Mouse (Mus musculus) large intestine, adult 2 months (tissue): ENCODE data around the gene Lmln. TPM values are rescaled to one million over a fixed set of nuclear protein-coding genes. Genes with fewer than 3 reads are reported as not detected.
"Not testable (repeated sequence)": the region's sequence is repeated elsewhere in the genome, so short reads cannot be mapped to it uniquely, and the experiment has no call there.

ENCODE experiments used
- DNase-seq: peaks from one replicate; pipeline ENCODE4 v3.0.0-alpha.2; 2012; ENCODE audit warnings: low read depth, low spot score
- WGBS: fragments of 180-500 bp; shearing (Covaris S2); methylation state at CpG from one replicate; pipeline ENCODE4 v1.1.7; 2018; 5-methylcytosine and 5-hydroxymethylcytosine counted together
- polyA plus RNA-seq: library from polyadenylated mRNA; depleted of rRNA; stranded (reverse); fragments of >200 nt; gene quantifications from 2 replicates; pipeline ENCODE4 v1.2.3, GENCODE M21; 2012

Lmln gene
- polyA plus RNA-seq, 1 experiment: 1.0 TPM

DNA sequence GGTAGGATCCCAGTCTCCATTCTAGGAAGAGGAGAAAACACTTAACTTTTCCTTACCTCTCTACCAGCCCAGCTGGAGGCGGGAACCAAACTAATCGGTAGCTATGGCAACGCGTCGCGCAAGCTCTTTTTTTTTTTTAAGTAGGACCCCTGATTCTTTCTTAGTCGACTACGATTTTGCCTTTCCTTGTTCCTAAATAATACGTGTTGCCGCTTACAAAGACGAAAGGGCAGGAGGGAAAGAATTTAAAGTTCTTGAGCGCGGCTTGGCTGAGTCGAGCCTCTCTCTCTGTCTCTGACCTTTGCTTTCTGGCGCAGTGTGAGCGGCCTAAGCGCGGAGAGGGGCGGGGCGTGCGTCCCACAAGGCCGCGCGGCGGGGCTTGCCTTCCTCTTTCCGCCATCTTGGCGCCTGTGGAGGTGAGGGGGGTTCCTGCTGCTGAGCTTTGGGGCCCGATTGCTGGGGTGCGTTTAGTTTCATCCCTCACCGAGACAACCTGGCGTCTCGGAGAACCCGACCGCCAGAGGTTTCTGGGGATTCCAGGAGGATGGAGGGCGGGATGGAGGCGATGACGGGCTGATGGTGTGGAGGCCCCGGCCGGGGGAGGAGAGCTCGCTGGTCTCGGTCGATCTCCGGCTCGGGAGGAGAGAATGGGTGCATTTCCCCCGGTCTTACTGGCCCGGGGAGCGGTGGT, 6.1 kb upstream of the Lmln start, which contains the start of the genes Iqcg and Rpl35a:
Iqcg (minus strand) TSS at position 124 of the 691 bp plus-strand sequence.
Rpl35a (plus strand) TSS at position 359 of the 691 bp plus-strand sequence.
- DNase-seq: peak; percentile 78
- WGBS: under 1% methylated on average over 47 of the region's 47 CpGs

DNA sequence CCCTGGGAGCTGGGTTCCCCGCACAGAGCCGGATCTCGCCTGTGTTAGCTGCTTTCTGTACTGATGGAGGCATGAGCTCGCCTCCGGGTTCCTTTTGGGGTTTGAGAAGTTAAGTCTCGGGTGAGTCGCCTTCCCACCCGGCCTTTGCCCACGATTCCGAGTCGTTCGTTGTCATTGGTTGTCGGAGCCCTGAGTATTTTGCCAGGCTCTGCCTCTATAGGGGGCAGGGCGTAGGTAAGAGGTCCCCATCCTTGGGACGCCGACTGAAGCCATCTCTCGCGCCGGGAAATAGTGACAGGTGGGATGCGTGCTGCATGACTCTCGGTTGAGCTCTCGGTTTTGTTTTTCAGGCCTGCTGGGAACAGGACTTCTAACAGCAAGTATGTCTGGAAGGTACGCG, 5.5 kb upstream of the Lmln start:
- WGBS: under 1% methylated on average over 24 of the region's 24 CpGs
- no peak for DNase-seq

DNA sequence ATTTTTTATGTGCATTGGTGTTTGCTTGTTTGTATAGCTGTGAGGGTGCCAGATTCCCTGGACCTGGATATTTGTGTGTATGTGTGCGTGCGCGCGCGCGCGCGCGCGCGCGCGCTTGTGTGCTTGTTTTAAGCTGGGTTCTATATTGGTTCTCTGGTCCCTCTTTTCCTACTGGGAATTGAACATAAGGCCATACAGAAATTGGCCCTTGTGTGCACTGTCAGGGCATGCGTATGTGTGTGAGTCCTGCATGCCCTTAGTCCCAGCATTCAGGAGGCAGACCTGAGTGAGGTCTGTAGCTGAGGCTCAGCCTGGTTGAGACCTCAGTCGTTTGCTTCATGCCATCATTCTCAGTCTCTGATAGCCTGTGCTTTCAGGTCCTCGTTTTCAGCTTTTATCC, 4.3 kb upstream of the Lmln start:
- DNase-seq: no peak
- 86% methylated on average over 16 of the region's 16 CpGs for WGBS

DNA sequence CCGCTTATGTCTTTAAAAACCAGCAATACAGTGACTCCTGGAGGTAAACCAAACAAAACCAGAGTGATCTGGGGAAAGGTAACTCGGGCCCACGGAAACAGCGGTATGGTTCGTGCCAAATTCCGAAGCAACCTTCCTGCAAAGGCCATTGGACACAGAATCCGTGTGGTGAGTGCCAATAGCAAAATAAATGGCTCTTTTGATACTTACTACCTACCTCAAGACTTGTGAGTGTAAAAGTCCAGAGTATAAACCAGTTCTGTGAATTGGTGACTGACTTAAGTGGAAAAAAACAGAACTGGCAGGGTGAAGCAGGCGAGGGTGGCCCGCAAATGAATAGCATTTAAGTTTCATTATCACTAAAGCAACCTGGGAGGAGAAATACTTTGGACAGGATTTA, 3.7 kb upstream of the Lmln start:
- 37% methylated on average over 9 of the region's 9 CpGs for WGBS
- DNase-seq: not testable (repeated sequence)

DNA sequence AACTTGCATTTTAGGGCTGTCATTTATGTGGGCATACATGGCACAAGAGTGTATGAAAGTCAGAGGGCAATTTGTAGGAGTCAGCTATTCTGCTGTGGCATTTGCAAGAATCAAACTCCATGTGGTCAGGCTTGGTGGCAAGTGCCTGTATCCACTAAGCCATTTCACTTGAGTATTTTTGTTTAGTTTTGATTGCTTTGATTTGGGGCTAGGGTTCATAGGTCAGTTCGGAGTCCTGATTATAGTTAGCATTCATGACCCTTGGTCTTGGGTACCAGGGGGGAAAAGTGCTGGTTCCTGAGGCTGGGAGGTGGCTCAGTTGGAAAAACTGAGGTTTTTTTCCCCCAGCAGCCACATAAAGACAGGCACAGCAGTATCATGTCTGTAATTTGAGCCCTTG, 2.9 kb upstream of the Lmln start:
- DNase-seq: no peak

DNA sequence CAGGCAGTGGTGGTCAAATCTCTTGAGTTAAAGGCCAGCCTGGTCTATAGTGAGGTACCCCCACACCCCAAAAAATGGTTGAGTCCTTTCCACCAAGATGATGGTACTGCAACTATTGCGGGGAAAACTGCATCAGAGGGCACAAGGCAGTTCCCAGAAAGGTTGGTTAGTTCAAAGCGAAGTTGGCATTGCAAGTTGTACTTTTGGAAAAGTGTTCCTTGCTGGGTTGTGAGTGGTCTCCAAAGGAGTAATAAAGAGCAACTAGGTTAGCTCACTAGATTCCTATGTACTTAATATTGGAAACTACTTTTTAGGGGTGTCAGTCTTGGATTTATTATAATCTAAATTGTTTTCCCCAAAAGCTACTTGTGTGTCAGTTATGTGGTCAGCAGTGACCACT, 1.4 kb upstream of the Lmln start:
- DNase-seq: no peak
- WGBS: 89% methylated on average over 2 of the region's 2 CpGs

More for the DNA sequence above, 2.9 kb upstream of the Lmln start:
- WGBS: 69% methylated on average over 1 of the region's 1 CpGs

DNA sequence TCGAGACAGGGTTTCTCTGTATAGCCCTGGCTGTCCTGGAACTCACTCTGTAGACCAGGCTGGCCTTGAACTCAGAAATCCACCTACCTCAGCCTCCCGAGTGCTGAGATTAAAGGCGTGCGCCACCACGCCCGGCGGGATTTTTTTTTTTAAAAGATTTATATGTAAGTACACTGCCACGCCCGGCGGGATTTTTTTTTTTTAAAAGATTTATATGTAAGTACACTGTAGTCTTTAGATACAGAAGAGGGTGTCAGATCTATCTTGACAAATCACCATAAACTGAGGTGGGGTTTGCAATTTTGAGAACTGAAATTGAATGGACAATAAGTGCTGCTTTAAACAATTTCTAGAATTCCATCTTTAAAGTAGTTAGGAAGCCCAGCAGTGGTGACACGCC, 921 bp upstream of the Lmln start:
- WGBS: 54% methylated on average over 11 of the region's 11 CpGs
- DNase-seq: no peak

DNA sequence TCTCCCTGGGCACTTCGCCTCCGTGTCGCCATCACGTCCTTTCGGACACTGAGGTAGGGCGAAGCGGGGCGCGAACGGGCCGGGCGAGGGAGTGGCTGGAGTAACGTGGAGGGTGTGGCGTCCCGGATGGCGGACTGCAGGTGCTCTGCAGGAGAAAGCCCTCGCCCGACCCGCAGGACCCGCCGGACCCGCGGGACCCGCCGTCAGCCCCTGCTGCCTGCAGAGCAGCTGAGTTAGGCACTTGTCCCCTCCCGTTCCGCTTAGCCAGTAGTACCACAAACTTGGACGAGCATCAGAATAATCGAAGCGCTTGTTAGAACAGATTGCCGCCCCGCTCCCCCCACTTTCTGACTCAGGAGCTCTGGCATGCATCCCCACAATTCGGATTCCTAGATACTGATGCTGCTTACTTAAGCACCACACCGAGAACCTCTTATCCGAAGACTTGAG, 386 bp downstream of the Lmln start:
- no peak for DNase-seq
- WGBS: under 1% methylated on average over 35 of the region's 35 CpGs

DNA sequence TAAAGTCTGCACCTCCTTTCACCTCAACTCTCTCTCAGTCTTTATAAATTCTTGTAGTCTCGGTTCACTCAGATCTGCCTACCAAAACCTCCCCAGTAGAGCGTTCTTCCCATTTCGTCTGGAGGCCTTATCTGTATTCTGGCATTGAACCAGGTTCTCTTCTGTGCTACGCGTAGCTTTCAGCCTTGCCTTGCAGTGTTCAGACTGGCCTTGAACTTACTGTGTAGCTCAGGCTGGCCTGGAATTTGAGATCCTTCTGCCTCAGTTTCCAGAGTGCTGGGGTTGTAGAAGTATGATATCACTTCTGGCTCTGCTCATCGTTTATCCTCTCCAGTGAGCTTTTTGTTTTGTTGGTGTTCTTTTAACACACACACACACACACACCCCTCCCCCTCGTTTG, 946 bp downstream of the Lmln start:
- WGBS: 9% methylated on average over 7 of the region's 7 CpGs
- DNase-seq: no peak

DNA sequence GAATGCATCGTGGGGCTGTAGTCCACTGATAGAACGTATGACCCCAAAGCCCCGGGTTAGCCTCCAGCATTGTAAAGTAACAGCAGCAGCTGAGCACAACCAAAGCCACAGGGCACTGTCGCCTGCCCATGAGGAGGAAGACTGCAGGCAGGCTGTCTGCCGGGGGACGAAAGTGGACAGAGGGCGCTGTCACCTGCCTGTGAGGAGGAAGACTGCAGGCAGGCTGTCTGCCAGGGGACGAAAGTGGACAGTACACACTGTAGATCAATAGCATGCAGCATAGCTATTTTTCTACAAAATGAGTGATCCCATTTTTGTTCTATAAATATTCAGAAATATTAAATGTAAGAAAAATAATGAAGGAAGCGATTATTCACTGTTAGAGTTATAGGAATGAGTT, 2.3 kb downstream of the Lmln start:
- WGBS: 83% methylated on average over 9 of the region's 9 CpGs
- DNase-seq: no peak

DNA sequence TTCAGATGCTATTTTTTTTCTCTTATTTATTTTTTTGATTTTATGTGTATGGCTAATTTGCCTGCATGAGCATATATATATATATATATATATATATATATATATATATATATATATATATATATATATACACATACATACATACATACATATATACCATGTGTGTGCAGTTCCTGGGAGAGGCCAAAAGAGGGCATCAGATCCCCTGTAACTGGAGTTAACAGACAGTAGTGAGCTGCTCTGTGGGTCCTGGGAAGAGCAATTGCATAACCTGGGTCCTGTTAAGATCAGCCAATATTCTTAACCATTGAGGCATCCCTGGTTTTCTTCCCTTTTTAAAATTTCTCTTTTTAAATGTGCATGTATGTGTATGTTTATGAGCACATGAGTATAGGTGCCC, 8.6 kb downstream of the Lmln start:
- DNase-seq: no peak

DNA sequence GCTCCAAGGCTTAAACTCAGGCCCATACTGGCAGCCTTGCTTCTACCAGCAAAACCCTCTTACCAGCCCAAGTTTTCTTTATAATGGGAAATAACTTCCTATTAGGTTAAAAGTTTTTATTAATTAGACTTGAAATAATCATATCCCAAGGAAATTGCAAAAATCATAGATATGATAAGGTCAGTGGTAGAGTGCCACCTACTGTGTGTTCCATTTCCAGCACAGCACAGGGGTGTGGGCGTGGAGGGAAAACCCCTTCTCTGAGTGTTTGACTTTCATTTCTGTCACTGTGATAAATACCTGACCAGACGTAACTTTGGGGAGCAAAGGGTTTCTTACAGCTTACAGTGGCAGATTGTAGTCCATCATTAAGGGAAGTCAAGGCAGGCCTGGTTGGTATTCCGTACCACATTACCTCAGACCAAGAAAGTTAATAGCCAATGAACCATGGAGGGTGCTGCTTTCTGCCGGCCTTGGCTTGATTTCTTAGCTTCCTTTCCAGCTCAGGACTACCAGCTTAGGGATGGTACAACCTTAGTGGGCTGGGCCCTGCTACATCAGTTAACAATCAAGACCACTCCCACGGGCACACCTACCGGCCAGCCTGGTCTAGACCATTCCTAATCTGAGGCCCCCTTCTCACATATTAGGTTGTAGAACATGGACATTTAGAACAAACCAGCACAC, 10.7 kb downstream of the Lmln start:
- whole genome bisulfite sequencing: 83% methylated on average over 6 of the region's 6 CpGs

DNA sequence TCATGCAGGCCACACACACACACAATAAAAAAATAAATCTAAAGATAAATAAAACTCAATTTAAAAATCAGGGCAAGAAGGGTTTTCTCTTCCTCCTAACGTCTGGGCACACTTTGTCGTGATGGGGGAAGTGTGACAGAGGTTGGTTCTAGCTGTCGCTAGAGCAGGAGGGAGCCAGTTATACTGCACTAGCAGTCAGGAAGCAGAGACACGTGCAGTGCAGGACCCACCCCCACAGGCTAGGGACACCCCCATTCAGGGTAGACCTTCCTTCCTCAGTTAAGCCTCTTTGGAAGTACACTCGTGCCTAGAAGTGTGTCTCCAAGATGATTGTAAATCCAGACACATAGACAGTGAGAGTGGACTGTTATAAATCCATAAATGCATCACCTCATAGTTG, 12.6 kb downstream of the Lmln start:
- DNase-seq: no peak
- 66% methylated on average over 5 of the region's 5 CpGs for WGBS

More for the DNA sequence above, 10.7 kb downstream of the Lmln start:
- DNase-seq: no peak

DNA sequence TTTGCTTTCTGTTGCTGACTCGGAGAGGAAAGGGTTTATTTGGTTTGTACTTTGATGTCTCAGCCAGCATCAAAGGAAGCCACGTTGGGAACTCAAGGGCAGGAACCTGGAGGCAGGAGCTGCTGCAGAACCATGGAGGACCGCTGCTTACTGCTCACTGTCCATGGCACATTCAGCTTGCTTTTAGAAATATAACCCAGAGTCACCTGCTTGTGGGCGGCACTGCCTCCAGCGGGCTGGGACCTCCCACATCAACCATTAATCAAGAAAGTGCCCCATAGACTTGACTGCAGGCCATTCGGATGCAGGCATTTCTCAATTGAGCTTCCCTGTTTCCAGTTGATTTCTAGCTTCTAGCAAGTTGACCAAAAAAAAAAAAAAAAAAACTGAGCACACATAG, 13.8 kb downstream of the Lmln start:
- no peak for DNase-seq

DNA sequence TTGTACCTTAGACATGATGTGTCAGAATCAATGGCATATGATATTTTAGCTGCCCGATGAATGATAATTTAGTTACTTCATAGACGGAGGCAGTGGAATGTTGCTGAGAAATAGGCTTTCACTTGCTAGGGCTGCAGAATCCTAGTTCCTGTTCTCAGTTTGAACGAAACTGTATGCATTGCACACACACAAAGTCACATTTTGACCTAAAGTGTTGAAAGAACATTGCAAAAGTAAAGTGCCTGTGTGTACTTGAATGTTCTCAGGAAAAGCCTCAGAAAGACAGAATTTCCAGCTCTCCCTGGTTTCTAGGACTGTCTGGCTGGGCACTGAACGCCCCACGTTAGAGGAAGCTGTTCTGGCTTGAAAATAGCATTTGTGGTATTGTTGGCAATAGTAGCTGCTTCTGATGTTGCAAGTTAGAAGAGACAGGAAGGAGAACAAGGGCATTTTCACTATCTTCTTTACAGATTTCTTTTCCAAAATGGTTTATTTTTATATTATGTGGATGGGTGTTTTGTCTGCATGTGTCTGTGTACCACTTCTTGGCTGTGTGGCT, 14.8 kb downstream of the Lmln start:
- DNase-seq: no peak
- WGBS: 85% methylated on average over 5 of the region's 5 CpGs

More for the DNA sequence above, 13.8 kb downstream of the Lmln start:
- 56% methylated on average over 6 of the region's 6 CpGs for WGBS

DNA sequence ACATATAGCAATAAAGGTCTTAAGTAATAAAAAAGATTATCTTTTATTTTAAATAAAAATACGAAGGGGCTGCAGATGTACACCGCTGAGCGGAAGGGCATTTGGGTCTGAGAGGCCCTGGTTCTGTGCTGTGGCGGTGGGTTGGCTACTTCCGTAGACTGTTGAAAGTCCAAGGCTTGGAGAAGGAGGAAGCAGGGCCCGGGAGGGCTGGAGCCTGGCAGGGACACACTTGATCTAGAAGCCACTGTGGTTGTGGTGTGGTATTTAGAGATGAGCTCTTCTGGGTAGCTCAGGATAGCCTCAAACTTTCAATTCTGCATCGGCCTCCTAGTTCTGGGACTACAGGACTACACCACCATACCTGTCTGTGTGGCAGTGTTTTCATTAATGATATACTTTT, 17.7 kb downstream of the Lmln start:
- 80% methylated on average over 7 of the region's 7 CpGs for WGBS
- DNase-seq: no peak

DNA sequence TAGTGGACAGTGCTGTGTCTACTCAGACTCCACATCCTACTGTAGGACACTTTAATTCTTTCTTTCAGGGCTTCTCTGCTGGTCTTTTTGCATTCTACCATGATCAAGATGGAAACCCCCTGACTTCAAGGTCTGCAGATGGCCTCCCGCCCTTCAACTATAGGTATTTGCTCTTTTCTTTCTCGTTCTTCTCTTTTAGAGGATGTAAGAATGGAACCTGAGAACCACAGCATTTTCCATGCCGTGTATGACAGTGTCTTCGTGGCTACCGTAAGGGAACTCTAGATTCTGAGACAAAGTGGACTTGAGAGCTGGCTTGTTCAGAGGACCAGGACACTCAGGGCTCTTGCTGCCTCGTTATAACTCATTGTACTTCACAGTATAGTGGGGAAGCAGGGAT, 20.6 kb downstream of the Lmln start:
- DNase-seq: no peak
- 93% methylated on average over 6 of the region's 6 CpGs for WGBS

DNA sequence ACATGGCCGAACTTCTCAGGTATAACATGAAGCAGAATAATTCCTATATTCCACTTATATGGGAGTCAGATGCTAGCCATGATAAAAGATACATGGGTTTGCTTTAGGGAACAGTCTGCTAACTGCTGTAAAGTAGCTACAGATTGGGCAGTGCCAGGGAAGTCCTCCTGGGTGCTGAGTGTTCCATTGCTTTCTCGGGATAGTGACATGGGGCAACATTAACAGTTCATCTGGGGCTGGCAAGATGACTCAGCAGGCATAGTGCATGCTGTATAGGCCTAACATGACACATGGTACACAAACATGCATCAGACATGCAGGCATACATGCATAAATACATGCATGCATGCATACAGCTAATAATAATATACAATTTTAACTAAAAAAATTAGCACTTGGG, 21.7 kb downstream of the Lmln start:
- DNase-seq: no peak
- WGBS: 84% methylated on average over 2 of the region's 2 CpGs

DNA sequence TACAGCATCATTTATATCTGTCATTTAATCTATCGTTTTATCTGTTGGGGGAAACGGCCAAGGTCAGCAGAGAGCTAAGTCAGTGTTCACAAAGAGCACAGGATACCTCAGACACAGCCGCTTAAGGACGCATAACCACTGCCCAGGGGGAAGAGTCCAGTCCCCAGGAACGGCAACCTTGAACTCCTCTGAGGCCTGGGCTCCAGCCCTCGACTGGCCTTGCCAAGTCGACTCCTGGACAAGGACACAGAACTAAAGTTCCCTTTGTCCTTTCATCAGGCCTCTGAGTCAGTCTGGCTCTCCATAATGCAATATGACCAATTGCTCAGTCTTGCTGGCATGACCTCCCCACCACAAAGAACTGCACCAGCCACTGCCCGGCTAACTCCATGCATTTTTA, 23.3 kb downstream of the Lmln start:
- 85% methylated on average over 8 of the region's 8 CpGs for WGBS
- DNase-seq: no peak

DNA sequence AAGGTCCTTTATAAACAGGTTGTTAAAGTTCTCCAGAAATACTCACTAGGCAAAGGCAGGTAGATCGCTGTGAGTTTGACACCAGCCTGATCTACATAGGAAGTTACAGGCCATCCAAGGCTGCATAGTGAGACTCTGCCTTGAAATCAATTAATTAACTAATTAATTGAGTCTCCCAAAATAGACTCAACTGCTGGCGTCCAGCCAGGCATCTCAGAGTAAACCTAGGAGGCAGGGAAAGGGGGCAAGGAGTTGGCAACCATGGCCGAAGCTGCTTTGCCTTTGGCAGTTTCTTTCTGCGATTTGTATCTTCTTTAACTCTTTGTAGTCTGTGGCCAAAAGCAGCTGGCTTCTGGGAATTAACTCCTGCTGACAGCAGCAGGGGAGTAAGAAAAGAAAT, 51.4 kb downstream of the Lmln start:
- 66% methylated on average over 4 of the region's 4 CpGs for WGBS
- DNase-seq: no peak

DNA sequence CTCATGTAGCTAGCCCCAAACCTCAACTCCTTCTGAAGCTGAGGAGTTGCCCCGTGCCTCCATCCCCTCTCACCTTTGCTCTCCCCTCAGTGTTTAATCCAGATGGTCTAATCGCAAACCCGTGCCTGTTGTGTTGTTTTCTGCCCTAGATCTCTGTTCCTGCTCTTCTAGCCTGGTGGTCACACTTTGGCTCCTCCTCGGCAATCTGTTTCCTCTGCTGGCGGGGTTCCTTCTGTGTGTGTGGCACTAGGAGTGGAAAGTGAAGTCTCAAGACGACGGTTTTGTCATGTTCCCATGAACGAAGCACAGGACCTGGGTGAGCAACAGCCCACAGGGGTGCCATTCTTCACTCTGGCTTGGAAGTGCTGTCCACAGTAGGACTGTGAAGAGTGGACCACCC, 61.1 kb downstream of the Lmln start:
- WGBS: 80% methylated on average over 8 of the region's 8 CpGs
- no peak for DNase-seq
